Mouse (Mus musculus): ENCODE data around the gene Osbpl2.
"Not testable (repeated sequence)": the region's sequence is repeated elsewhere in the genome, so short reads cannot be mapped to it uniquely, and the experiment has no call there.

Osbpl2 gene

GRCm38 (mm10) chr2:180154796-180155195 lies 35.7 kb downstream of the Osbpl2 start:
- DNase-seq (ENCODE audit: extremely low spot score): no peak

GRCm38 (mm10) chr2:180158627-180159026 lies 39.5 kb downstream of the Osbpl2 start:
- DNase-seq (ENCODE audit: extremely low spot score): no peak

GRCm38 (mm10) chr2:180165855-180166254 lies 46.7 kb downstream of the Osbpl2 start:
- DNase-seq (ENCODE audit: extremely low spot score): no peak

- no peak for DNase-seq (ENCODE audit: extremely low spot score)
These were observed 47.8 kb downstream of the Osbpl2 start for GRCm38 (mm10) chr2:180166869-180167268.

GRCm38 (mm10) chr2:180170151-180170805 lies 51.2 kb downstream of the Osbpl2 start:
- no peak for DNase-seq (ENCODE audit: extremely low spot score)

- DNase-seq (ENCODE audit: extremely low spot score): peak; percentile 98
These were observed 51.9 kb downstream of the Osbpl2 start, which contains the start of gene Adrm1 for GRCm38 (mm10) chr2:180170806-180171521. TSS of gene Adrm1 (plus strand) at chr2:180171485.

- DNase-seq (ENCODE audit: extremely low spot score): no peak
These were observed 52.5 kb downstream of the Osbpl2 start for GRCm38 (mm10) chr2:180171522-180172070.

GRCm38 (mm10) chr2:180172152-180172551 lies 53.0 kb downstream of the Osbpl2 start:
- no peak for DNase-seq (ENCODE audit: extremely low spot score)

GRCm38 (mm10) chr2:180173163-180173562 lies 54.1 kb downstream of the Osbpl2 start:
- no peak for DNase-seq (ENCODE audit: extremely low spot score)

- DNase-seq (ENCODE audit: extremely low spot score): not testable (repeated sequence)
These were observed 54.6 kb downstream of the Osbpl2 start for GRCm38 (mm10) chr2:180173711-180174110.

GRCm38 (mm10) chr2:180174121-180174520 lies 55.0 kb downstream of the Osbpl2 start:
- no peak for DNase-seq (ENCODE audit: extremely low spot score)

- no peak for DNase-seq (ENCODE audit: extremely low spot score)
These were observed 56.6 kb downstream of the Osbpl2 start for GRCm38 (mm10) chr2:180175725-180176124.

GRCm38 (mm10) chr2:180181542-180181941 lies 62.4 kb downstream of the Osbpl2 start:
- DNase-seq (ENCODE audit: extremely low spot score): no peak

- DNase-seq (ENCODE audit: extremely low spot score): no peak
These were observed 65.1 kb downstream of the Osbpl2 start for GRCm38 (mm10) chr2:180184011-180184751.

GRCm38 (mm10) chr2:180184752-180185109 lies 65.6 kb downstream of the Osbpl2 start:
- no peak for DNase-seq (ENCODE audit: extremely low spot score)

- DNase-seq (ENCODE audit: extremely low spot score): no peak
These were observed 66.6 kb downstream of the Osbpl2 start for GRCm38 (mm10) chr2:180185686-180186085.

GRCm38 (mm10) chr2:180187362-180187761 lies 68.3 kb downstream of the Osbpl2 start:
- DNase-seq (ENCODE audit: extremely low spot score): no peak

- DNase-seq (ENCODE audit: extremely low spot score): no peak
These were observed 77.7 kb downstream of the Osbpl2 start for GRCm38 (mm10) chr2:180196610-180197322.

- DNase-seq (ENCODE audit: extremely low spot score): no peak
These were observed 78.4 kb downstream of the Osbpl2 start for GRCm38 (mm10) chr2:180197323-180198037.

GRCm38 (mm10) chr2:180198782-180199181 lies 79.7 kb downstream of the Osbpl2 start:
- no peak for DNase-seq (ENCODE audit: extremely low spot score)

- DNase-seq (ENCODE audit: extremely low spot score): no peak
These were observed 81.6 kb downstream of the Osbpl2 start for GRCm38 (mm10) chr2:180200681-180201080.

Measured in embryo, embryonic 9.5 days (tissue).